Mouse (Mus musculus): Measurements from ENCODE around the gene Tmem221. TPM values are rescaled to one million over a fixed set of nuclear protein-coding genes. Genes with fewer than 3 reads are reported as not detected.
A peak's percentile ranks its signal among the peaks of the same experiment; 100 is the strongest.

Gene Tmem221
- polyA plus RNA-seq, 1 experiment from 2014 or later, result 0.13 TPM

DNA sequence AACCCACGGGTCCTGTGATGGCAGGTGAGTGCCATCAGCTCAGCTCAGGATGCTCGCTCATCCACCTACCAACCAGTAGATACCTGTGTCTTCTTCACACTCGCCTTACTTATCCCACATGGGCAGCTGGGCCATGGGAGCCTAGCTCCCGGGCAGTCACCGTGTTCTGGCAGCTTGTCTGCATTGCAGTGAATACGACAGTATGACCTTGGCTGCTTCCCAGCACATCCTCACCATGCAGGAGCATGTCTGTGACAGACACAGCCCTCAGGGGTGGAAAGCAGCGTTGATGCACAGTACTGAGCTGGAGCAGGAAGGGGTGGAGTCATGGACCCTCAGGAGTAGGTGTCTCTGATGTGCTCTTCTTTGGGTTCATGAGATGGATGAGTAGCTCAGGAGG, 15.8 kb upstream of the Tmem221 start:
- no peak overlapping the region for H3K4me3 ChIP-seq (ENCODE audit: low read depth, low read length)
- H3K4me2 ChIP-seq (ENCODE audit: low read depth, low read length), result no peak overlapping the region
- H3K9ac ChIP-seq (replicated peaks; ENCODE audit: low read length), result no peak overlapping the region
- no peaks in the 10 kb centered on the region for H3K9me3 ChIP-seq (replicated peaks; ENCODE audit: control insufficient read depth, low read length)
- no peak for ATAC-seq (replicated peaks; ENCODE audit: insufficient number of reproducible peaks, low FRiP score, low TSS enrichment, low read depth)
- no peak overlapping the region for H3K27ac ChIP-seq (replicated peaks; ENCODE audit: low read depth, low read length)
- H3K27me3 ChIP-seq (ENCODE audit: control insufficient read depth, insufficient read depth, low read length), result no peaks in the 10 kb centered on the region
- no peaks in the 10 kb centered on the region; the same call in 1 of the 2 replicates for H3K4me1 ChIP-seq (ENCODE audit: control insufficient read depth, insufficient read depth, low read length)
- H3K36me3 ChIP-seq (replicated peaks; ENCODE audit: control insufficient read depth, insufficient read depth, low read depth, low read length), result no peaks in the 10 kb centered on the region
- 82% methylated on average over 7 of the region's 7 CpGs for WGBS
- no peak for DNase-seq (ENCODE audit: low spot score)

DNA sequence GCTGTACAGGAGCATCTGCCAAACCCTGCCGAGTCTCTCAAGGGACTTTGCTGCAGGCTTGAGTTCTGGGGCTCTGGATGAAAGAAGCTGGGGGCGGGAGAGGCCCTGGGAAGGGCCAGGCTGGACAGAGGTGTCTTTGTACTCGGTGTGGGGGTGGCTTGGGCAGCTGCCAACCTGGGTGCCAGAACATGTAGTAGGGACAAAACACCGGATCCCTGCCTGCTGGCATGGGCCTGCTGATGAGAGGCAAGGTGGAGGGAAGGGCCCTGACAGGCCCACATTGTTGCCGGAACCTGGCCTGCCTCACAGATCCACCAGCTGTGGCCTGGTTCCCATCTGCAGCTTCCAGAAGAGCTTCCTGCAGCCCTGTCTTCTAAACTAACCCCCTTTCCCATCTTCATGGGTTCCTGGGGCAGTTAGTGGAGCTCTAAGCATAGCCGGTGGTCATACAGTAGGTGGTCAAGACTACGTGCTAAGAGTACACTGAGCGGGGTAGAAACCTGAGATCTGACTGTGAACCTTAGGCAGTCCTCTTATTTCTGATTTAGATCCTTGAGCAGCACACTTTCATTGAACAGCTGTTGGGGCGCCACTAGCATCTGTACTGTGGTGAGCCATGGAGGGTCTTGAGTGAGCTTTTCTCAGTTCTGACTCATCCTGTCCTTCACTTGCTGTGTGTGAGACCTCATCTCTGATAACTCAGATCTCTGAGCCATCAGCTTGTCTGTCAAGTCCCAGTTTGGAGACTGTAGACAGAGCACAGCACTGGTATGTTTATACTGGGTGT, 14.4 kb upstream of the Tmem221 start:
- Histone ChIP-seq H3K4me1 (ENCODE audit: control insufficient read depth, insufficient read depth, low read length) (no peaks in the 10 kb centered on the region; the same call in 1 of the 2 replicates), H3K4me3 (ENCODE audit: low read depth, low read length) (no peak overlapping the region), H3K36me3 (replicated peaks; ENCODE audit: control insufficient read depth, insufficient read depth, low read depth, low read length) (no peaks in the 10 kb centered on the region), H3K9ac (replicated peaks; ENCODE audit: low read length) (no peak overlapping the region), H3K4me2 (ENCODE audit: low read depth, low read length) (no peak overlapping the region), H3K27ac (replicated peaks; ENCODE audit: low read depth, low read length) (no peak overlapping the region), H3K27me3 (ENCODE audit: control insufficient read depth, insufficient read depth, low read length) (peaks cover 5% of the 10 kb centered on the region), H3K9me3 (replicated peaks; ENCODE audit: control insufficient read depth, low read length) (no peaks in the 10 kb centered on the region)
- no peak for DNase-seq (ENCODE audit: low spot score)
- ATAC-seq (replicated peaks; ENCODE audit: insufficient number of reproducible peaks, low FRiP score, low TSS enrichment, low read depth), result no peak
- 75% methylated on average over 9 of the region's 9 CpGs for WGBS

- peaks cover 5% of the 10 kb centered on the region for H3K27me3 ChIP-seq (ENCODE audit: control insufficient read depth, insufficient read depth, low read length)
- DNase-seq (ENCODE audit: low spot score) (no peak), ATAC-seq (replicated peaks; ENCODE audit: insufficient number of reproducible peaks, low FRiP score, low TSS enrichment, low read depth) (no peak)
- H3K9ac ChIP-seq (replicated peaks; ENCODE audit: low read length), result no peak overlapping the region
- H3K36me3 ChIP-seq (replicated peaks; ENCODE audit: control insufficient read depth, insufficient read depth, low read depth, low read length), result no peaks in the 10 kb centered on the region
- no peaks in the 10 kb centered on the region; the same call in 1 of the 2 replicates for H3K4me1 ChIP-seq (ENCODE audit: control insufficient read depth, insufficient read depth, low read length)
- no peak overlapping the region for H3K4me3 ChIP-seq (ENCODE audit: low read depth, low read length)
- no peak overlapping the region for H3K27ac ChIP-seq (replicated peaks; ENCODE audit: low read depth, low read length)
- WGBS, result 83% methylated on average over 2 of the region's 2 CpGs
- no peaks in the 10 kb centered on the region for H3K9me3 ChIP-seq (replicated peaks; ENCODE audit: control insufficient read depth, low read length)
- H3K4me2 ChIP-seq (ENCODE audit: low read depth, low read length), result no peak overlapping the region
These were observed 13.4 kb upstream of the Tmem221 start for GRCm38 (mm10) chr8:71572077-71572476.

- DNase-seq (ENCODE audit: low spot score), result peak; percentile 96
- peak overlapping the region; percentile 90 for H3K4me2 ChIP-seq (ENCODE audit: low read depth, low read length)
- peak overlapping the region; percentile 59 for H3K4me3 ChIP-seq (ENCODE audit: low read depth, low read length)
- peak; percentile 85 for ATAC-seq (replicated peaks; ENCODE audit: insufficient number of reproducible peaks, low FRiP score, low TSS enrichment, low read depth)
- no peak overlapping the region; the same call in 1 of the 2 replicates for H3K27ac ChIP-seq (replicated peaks; ENCODE audit: low read depth, low read length)
- no peaks in the 10 kb centered on the region for H3K9me3 ChIP-seq (replicated peaks; ENCODE audit: control insufficient read depth, low read length)
- no peaks in the 10 kb centered on the region for H3K36me3 ChIP-seq (replicated peaks; ENCODE audit: control insufficient read depth, insufficient read depth, low read depth, low read length)
- H3K27me3 ChIP-seq (ENCODE audit: control insufficient read depth, insufficient read depth, low read length), result peaks cover 5% of the 10 kb centered on the region
- H3K4me1 ChIP-seq (ENCODE audit: control insufficient read depth, insufficient read depth, low read length), result no peaks in the 10 kb centered on the region; the same call in 1 of the 2 replicates
- 1% methylated on average over 41 of the region's 41 CpGs for WGBS
- peak overlapping the region; percentile 65 for H3K9ac ChIP-seq (replicated peaks; ENCODE audit: low read length)
These were observed 11.8 kb upstream of the Tmem221 start for GRCm38 (mm10) chr8:71570291-71570954.

DNA sequence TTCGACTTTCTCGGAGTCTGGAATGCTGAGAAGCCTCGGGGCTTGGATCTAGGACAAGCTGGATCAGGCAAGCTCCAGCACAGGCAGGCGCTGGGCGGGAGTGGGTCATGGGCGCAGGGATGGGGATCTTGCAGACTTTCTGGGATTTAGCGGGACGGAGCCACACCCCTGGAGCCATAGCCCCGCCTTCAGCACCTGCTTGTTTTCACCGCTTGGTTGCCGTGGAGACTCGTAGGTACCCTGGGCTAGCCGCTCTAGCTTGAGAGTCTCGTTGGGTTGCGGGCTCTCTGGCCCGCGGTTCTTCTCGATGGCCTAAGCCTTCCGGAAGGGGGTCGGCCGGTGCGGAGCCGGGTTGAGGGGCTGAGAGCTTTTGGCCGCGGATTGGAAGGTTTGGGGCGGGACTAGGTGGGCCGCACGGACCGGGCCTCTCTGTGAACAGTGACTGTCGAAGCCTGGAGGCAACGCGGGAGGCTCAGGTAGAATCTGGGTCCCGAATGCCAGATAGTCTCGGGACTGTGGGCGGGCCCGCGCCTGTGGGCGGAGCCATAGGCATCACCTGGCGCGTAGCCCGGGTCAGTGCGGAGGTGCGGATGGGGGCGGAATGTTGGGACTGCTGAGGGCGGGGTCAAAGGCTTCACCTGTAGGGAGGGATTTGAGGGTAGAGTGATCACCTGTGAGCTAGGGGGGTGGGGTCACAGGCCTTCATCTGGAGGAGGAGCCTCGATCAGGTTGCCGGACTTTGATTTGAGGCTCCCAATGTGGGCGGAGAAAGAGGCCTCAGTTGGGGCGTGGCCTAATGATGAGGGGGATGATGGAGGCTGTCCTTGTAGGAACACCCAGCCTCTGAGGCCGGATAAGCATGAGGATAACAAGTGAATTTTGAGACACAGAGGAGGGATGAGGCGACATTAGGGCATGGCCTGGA, 11.0 kb upstream of the Tmem221 start:
- Histone ChIP-seq H3K9me3 (replicated peaks; ENCODE audit: control insufficient read depth, low read length) (no peaks in the 10 kb centered on the region), H3K4me2 (ENCODE audit: low read depth, low read length) (peak overlapping the region; percentile 90), H3K27ac (replicated peaks; ENCODE audit: low read depth, low read length) (0 out of 2 replicates have a peak overlapping the region, but pooled peaks have one; percentile 1), H3K27me3 (ENCODE audit: control insufficient read depth, insufficient read depth, low read length) (peaks cover 5% of the 10 kb centered on the region), H3K9ac (replicated peaks; ENCODE audit: low read length) (peak overlapping the region; percentile 32), H3K4me1 (ENCODE audit: control insufficient read depth, insufficient read depth, low read length) (no peaks in the 10 kb centered on the region; the same call in 1 of the 2 replicates), H3K36me3 (replicated peaks; ENCODE audit: control insufficient read depth, insufficient read depth, low read depth, low read length) (no peaks in the 10 kb centered on the region), H3K4me3 (ENCODE audit: low read depth, low read length) (peak overlapping the region; percentile 59)
- ATAC-seq (replicated peaks; ENCODE audit: insufficient number of reproducible peaks, low FRiP score, low TSS enrichment, low read depth), result peak; percentile 74
- peak; percentile 93 for DNase-seq (ENCODE audit: low spot score)
- under 1% methylated on average over 51 of the region's 51 CpGs for WGBS

GRCm38 (mm10) chr8:71568941-71569340, 10.3 kb upstream of the Tmem221 start:
- Histone ChIP-seq H3K4me3 (ENCODE audit: low read depth, low read length) (peak overlapping the region; percentile 59), H3K9ac (replicated peaks; ENCODE audit: low read length) (peak overlapping the region; percentile 1; the same call in 1 of the 2 replicates), H3K27me3 (ENCODE audit: control insufficient read depth, insufficient read depth, low read length) (peaks cover 5% of the 10 kb centered on the region), H3K36me3 (replicated peaks; ENCODE audit: control insufficient read depth, insufficient read depth, low read depth, low read length) (no peaks in the 10 kb centered on the region), H3K27ac (replicated peaks; ENCODE audit: low read depth, low read length) (no peak overlapping the region), H3K4me1 (ENCODE audit: control insufficient read depth, insufficient read depth, low read length) (no peaks in the 10 kb centered on the region; the same call in 1 of the 2 replicates), H3K4me2 (ENCODE audit: low read depth, low read length) (peak overlapping the region; percentile 90), H3K9me3 (replicated peaks; ENCODE audit: control insufficient read depth, low read length) (peaks cover 2% of the 10 kb centered on the region)
- WGBS, result 20% methylated on average over 6 of the region's 6 CpGs
- ATAC-seq (replicated peaks; ENCODE audit: insufficient number of reproducible peaks, low FRiP score, low TSS enrichment, low read depth) (no peak), DNase-seq (ENCODE audit: low spot score) (no peak)

DNA sequence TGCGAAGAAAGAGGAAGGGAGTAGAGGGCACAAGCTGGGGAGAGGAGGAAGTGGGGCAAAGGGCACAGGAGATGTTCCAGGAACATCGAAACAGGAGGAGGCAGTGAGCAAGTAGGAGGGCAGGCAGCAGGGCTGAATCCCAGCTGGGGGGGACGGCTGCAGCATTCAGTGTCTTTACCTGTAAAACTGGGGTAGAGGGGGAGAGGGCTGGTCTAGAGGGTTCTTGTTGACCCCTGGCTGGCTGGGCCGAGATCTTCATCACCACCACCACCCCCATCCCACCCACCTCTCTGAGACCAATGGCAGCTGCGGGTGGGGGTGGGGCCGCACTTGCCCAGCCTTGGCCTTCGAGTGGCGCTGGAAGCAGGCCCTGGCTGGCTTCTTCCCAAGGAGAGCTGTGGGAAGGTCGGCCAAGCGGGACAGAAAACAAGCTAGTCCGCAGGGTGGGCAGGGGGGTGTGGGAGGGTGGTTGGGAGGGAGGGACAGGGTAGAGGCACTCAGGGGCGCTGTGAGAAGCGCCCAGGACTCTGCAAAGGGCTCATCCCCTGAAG, 9.8 kb upstream of the Tmem221 start, which contains the start of gene Slc27a1:
TSS of gene Slc27a1 (plus strand) at position 496 of the 551 bp plus-strand sequence.
- H3K27me3 ChIP-seq (ENCODE audit: control insufficient read depth, insufficient read depth, low read length), result peaks cover 5% of the 10 kb centered on the region
- 0 out of 2 replicates have a peak within 1 kb of the TSS, but pooled peaks have one; percentile 1 for H3K27ac ChIP-seq (replicated peaks; ENCODE audit: low read depth, low read length)
- peaks cover 3% of the 10 kb centered on the region for H3K9me3 ChIP-seq (replicated peaks; ENCODE audit: control insufficient read depth, low read length)
- H3K4me3 ChIP-seq (ENCODE audit: low read depth, low read length), result peak within 1 kb of the TSS; percentile 59
- WGBS, result 12% methylated on average over 13 of the region's 13 CpGs
- H3K4me1 ChIP-seq (ENCODE audit: control insufficient read depth, insufficient read depth, low read length), result no peaks in the 10 kb centered on the region; the same call in 1 of the 2 replicates
- peak within 1 kb of the TSS; percentile 90 for H3K4me2 ChIP-seq (ENCODE audit: low read depth, low read length)
- no peaks in the 10 kb centered on the region for H3K36me3 ChIP-seq (replicated peaks; ENCODE audit: control insufficient read depth, insufficient read depth, low read depth, low read length)
- no peak for ATAC-seq (replicated peaks; ENCODE audit: insufficient number of reproducible peaks, low FRiP score, low TSS enrichment, low read depth)
- H3K9ac ChIP-seq (replicated peaks; ENCODE audit: low read length), result peak within 1 kb of the TSS; percentile 32
- DNase-seq (ENCODE audit: low spot score), result no peak
